In the genomic region with DNA sequence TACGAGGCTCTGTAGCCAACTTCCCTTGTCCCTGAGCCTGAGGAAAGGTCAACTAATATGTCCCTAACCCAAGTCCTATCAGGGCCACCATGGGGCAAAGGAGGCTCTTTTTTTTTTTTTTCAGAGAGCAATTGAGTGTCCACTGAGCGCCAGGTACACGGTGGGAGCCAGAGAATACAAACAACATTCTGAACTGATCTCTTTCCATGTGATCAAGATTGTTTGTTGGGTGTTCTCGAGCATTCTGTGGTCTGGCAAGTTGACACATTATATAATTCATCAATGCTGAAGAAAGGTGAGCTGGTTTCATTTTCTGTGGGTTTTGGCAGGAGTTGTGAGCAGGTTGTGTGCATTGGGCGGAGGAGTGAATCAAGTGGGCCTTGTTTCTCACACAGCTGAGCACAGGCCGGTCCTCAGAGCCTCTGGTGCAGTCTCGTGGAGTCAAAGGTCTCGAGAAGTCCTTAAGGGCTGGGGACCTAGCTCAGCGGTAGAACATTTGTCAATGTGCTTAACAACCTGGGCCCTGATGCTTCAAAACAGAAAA, we compare ENCODE assay signal across 28 mouse cellular contexts. TPM values are rescaled to one million over a fixed set of nuclear protein-coding genes. Genes with fewer than 3 reads are reported as not detected.
DNase-seq lines count a peak whose midpoint lies in the region; ATAC-seq and TF ChIP-seq lines count a peak whose summit lies in the region.
"Had no signal": no experiment of that assay in that cellular context is flagged by ENCODE, and none has a peak within 500 bp of the region (broad histone marks: within the 10 kb centered on the region; RNA-seq: fewer than 3 reads in every experiment).

No protein-coding gene starts in this region.

- H3K4me2 ChIP-seq in liver, embryonic 12.5 days = no peak overlapping the region
- no peak overlapping the region for H3K4me2 ChIP-seq in midbrain, embryonic 11.5 days
- H3K4me2 ChIP-seq in midbrain, postnatal 0 days (ENCODE audit: low read depth, low read length, poor library complexity, severe bottlenecking) = no peak overlapping the region
- H3K4me2 ChIP-seq in stomach, postnatal 0 days (replicated peaks; ENCODE audit: low read depth) = no peak overlapping the region
- H3K4me2 ChIP-seq: forebrain, embryonic 12.5 days; forebrain, embryonic 15.5 days; heart, embryonic 12.5 days; heart, embryonic 15.5 days; hindbrain, embryonic 13.5 days had no signal

- no peak for TF ChIP-seq CTCF in liver, adult 2 months (IDR thresholded peaks at IDR 0.05; ENCODE audit: low read depth, low read length)
- TF ChIP-seq CTCF in midbrain, postnatal 0 days (IDR thresholded peaks at IDR 0.05) = no peak
- no peak for TF ChIP-seq CTCF in stomach, postnatal 0 days (IDR thresholded peaks at IDR 0.05; ENCODE audit: low read depth)

- no peaks in the 10 kb centered on the region for H3K36me3 ChIP-seq in liver, adult 2 months (ENCODE audit: control insufficient read depth, insufficient read depth, low read length)
- H3K36me3 ChIP-seq in liver, embryonic 12.5 days = no peaks in the 10 kb centered on the region
- H3K36me3 ChIP-seq in midbrain, embryonic 11.5 days (ENCODE audit: control insufficient read depth, insufficient read depth, low read length) = no peaks in the 10 kb centered on the region
- H3K36me3 ChIP-seq in midbrain, postnatal 0 days (ENCODE audit: insufficient read depth, low read length) = no peaks in the 10 kb centered on the region
- no peaks in the 10 kb centered on the region for H3K36me3 ChIP-seq in stomach, postnatal 0 days (ENCODE audit: control insufficient read depth, insufficient read depth, low read length)
- H3K36me3 ChIP-seq: forebrain, embryonic 12.5 days; forebrain, embryonic 15.5 days; G1E; heart, embryonic 12.5 days; heart, embryonic 15.5 days; hindbrain, embryonic 10.5 days; hindbrain, embryonic 13.5 days had no signal

- peak overlapping the region; percentile 93 for H3K27ac ChIP-seq in liver, adult 2 months (replicated peaks; ENCODE audit: insufficient read depth, low read depth, low read length)
- H3K27ac ChIP-seq in liver, embryonic 12.5 days = no peak overlapping the region
- no peak overlapping the region for H3K27ac ChIP-seq in midbrain, embryonic 11.5 days (ENCODE audit: low read depth, low read length)
- H3K27ac ChIP-seq in midbrain, postnatal 0 days (ENCODE audit: low read depth, low read length) = no peak overlapping the region
- no peak overlapping the region for H3K27ac ChIP-seq in stomach, postnatal 0 days (replicated peaks)
- H3K27ac ChIP-seq: forebrain, embryonic 12.5 days; forebrain, embryonic 15.5 days; heart, embryonic 15.5 days; hindbrain, embryonic 10.5 days; hindbrain, embryonic 13.5 days had no signal

- no peak for TF ChIP-seq POLR2A in liver, adult 2 months (IDR thresholded peaks at IDR 0.05; ENCODE audit: extremely low read depth, insufficient read depth, low read length)

- WGBS in liver, adult 2 months = 21% methylated on average over 9 of the region's 9 CpGs
- 65% methylated on average over 9 of the region's 9 CpGs for WGBS in liver, embryonic 12.5 days (ENCODE audit: insufficient replicate concordance)
- WGBS in midbrain, embryonic 11.5 days = 85% methylated on average over 9 of the region's 9 CpGs
- 82% methylated on average over 9 of the region's 9 CpGs for WGBS in midbrain, postnatal 0 days
- 61% methylated on average over 9 of the region's 9 CpGs for WGBS in stomach, postnatal 0 days

- TF ChIP-seq EP300 in stomach, postnatal 0 days (optimal IDR thresholded peaks at IDR 0.05) = no peak

- peak; percentile 96 for DNase-seq in liver, adult 2 months (ENCODE audit: extremely low read depth, low read depth, low spot score)
- peak; percentile 28 for DNase-seq in midbrain, embryonic 11.5 days (ENCODE audit: low spot score, missing footprints)
- DNase-seq in midbrain, postnatal 0 days (ENCODE audit: low spot score) = no peak
- DNase-seq in lung, postnatal 10 days = peak; percentile 41
- DNase-seq in stomach, postnatal 0 days (ENCODE audit: low spot score) = peak; percentile 54
- no peak for DNase-seq in layer of hippocampus, postnatal 25 days (ENCODE audit: extremely low spot score in 1 of 2, low spot score in 1 of 2)
- no peak for DNase-seq in urinary bladder, adult 2 months (ENCODE audit: low spot score)
- DNase-seq: adrenal gland, postnatal 10 days; adrenal gland, postnatal 36 days; B cell, adult 2 months; cerebellum, adult 18-20 months; cerebellum, adult 9-10 months; cerebellum, postnatal 14 days; gastrocnemius, postnatal 25 days; heart, adult 18-20 months; heart, postnatal 10 days; heart, postnatal 36 days had no signal

- H3K9me3 ChIP-seq in liver, embryonic 12.5 days (replicated peaks) = no peaks in the 10 kb centered on the region
- H3K9me3 ChIP-seq in midbrain, embryonic 11.5 days (ENCODE audit: control insufficient read depth, low read length) = no peaks in the 10 kb centered on the region
- no peaks in the 10 kb centered on the region for H3K9me3 ChIP-seq in midbrain, postnatal 0 days (ENCODE audit: low read length)
- H3K9me3 ChIP-seq in stomach, postnatal 0 days (ENCODE audit: control insufficient read depth, low read length) = no peaks in the 10 kb centered on the region
- H3K9me3 ChIP-seq: forebrain, embryonic 12.5 days; forebrain, embryonic 15.5 days; G1E; heart, embryonic 12.5 days; heart, embryonic 15.5 days; hindbrain, embryonic 10.5 days; hindbrain, embryonic 13.5 days had no signal

- no peak for ATAC-seq in liver, embryonic 12.5 days
- ATAC-seq in midbrain, embryonic 11.5 days (ENCODE audit: low FRiP score) = no peak
- ATAC-seq in midbrain, postnatal 0 days (ENCODE audit: low FRiP score) = no peak
- peak; percentile 48; the same call in 1 of the 2 replicates for ATAC-seq in stomach, postnatal 0 days (ENCODE audit: low FRiP score, low TSS enrichment)
- ATAC-seq: activated CD4-positive, CD25-positive, alpha-beta regulatory T cell, adult 4 months; forebrain, embryonic 15.5 days; hindbrain, embryonic 16.5 days had no signal

- H3K4me1 ChIP-seq in liver, adult 2 months (ENCODE audit: control insufficient read depth, insufficient read depth, low read length) = peaks cover 41% of the 10 kb centered on the region
- 0 out of 2 replicates have a peak, but pooled peaks cover 5% of the 10 kb centered on the region for H3K4me1 ChIP-seq in liver, embryonic 12.5 days
- no peaks in the 10 kb centered on the region for H3K4me1 ChIP-seq in midbrain, embryonic 11.5 days (ENCODE audit: control insufficient read depth, insufficient read depth, low read length)
- no peaks in the 10 kb centered on the region for H3K4me1 ChIP-seq in midbrain, postnatal 0 days (ENCODE audit: insufficient read depth, low read length)
- no peaks in the 10 kb centered on the region for H3K4me1 ChIP-seq in stomach, postnatal 0 days (replicated peaks; ENCODE audit: control insufficient read depth, insufficient read depth)
- H3K4me1 ChIP-seq: forebrain, embryonic 15.5 days had no signal

- H3K9ac ChIP-seq in liver, adult 2 months (ENCODE audit: low read depth, low read length) = peak overlapping the region; percentile 33; the same call in 1 of the 2 replicates
- H3K9ac ChIP-seq in liver, embryonic 12.5 days = no peak overlapping the region
- H3K9ac ChIP-seq in midbrain, embryonic 11.5 days (ENCODE audit: low read length) = no peak overlapping the region
- no peak overlapping the region for H3K9ac ChIP-seq in midbrain, postnatal 0 days (replicated peaks; ENCODE audit: low read length, poor library complexity, severe bottlenecking)
- no peak overlapping the region for H3K9ac ChIP-seq in stomach, postnatal 0 days (ENCODE audit: low read length)
- H3K9ac ChIP-seq: forebrain, embryonic 12.5 days; forebrain, embryonic 15.5 days; heart, embryonic 12.5 days; heart, embryonic 15.5 days; hindbrain, embryonic 13.5 days had no signal

- no peaks in the 10 kb centered on the region for H3K27me3 ChIP-seq in liver, adult 2 months (ENCODE audit: control insufficient read depth, insufficient read depth, low read length)
- H3K27me3 ChIP-seq in liver, embryonic 12.5 days (replicated peaks) = no peaks in the 10 kb centered on the region
- H3K27me3 ChIP-seq in midbrain, embryonic 11.5 days (ENCODE audit: control insufficient read depth, insufficient read depth, low read length) = no peaks in the 10 kb centered on the region
- H3K27me3 ChIP-seq in midbrain, postnatal 0 days (ENCODE audit: insufficient read depth, low read length) = no peaks in the 10 kb centered on the region
- no peaks in the 10 kb centered on the region for H3K27me3 ChIP-seq in stomach, postnatal 0 days (ENCODE audit: control insufficient read depth, insufficient read depth, low read length)
- H3K27me3 ChIP-seq: forebrain, embryonic 12.5 days; forebrain, embryonic 15.5 days; heart, embryonic 12.5 days; heart, embryonic 15.5 days; hindbrain, embryonic 13.5 days had no signal

- no peaks in the 10 kb centered on the region for H3K79me2 ChIP-seq in liver, adult 2 months (ENCODE audit: control insufficient read depth, insufficient read depth, low read length)

- no peak overlapping the region for H3K4me3 ChIP-seq in liver, adult 2 months (ENCODE audit: insufficient read depth, low read depth, low read length)
- H3K4me3 ChIP-seq in liver, embryonic 12.5 days = no peak overlapping the region
- H3K4me3 ChIP-seq in midbrain, embryonic 11.5 days (ENCODE audit: low read depth, low read length) = no peak overlapping the region
- no peak overlapping the region for H3K4me3 ChIP-seq in midbrain, postnatal 0 days (ENCODE audit: low read depth, low read length)
- H3K4me3 ChIP-seq in stomach, postnatal 0 days (ENCODE audit: low read depth, low read length) = no peak overlapping the region
- H3K4me3 ChIP-seq: forebrain, embryonic 12.5 days; forebrain, embryonic 15.5 days; heart, embryonic 12.5 days; heart, embryonic 15.5 days; hindbrain, embryonic 10.5 days; hindbrain, embryonic 13.5 days had no signal

RNA-seq across cellular contexts. Expression of a gene that starts 15.0 kb away (rescaled TPM):
- total RNA-seq in liver, adult 2 months (2014; rRNA removed) = 270 and 285 TPM in 2 replicates
- 530 and 649 TPM in 2 replicates for polyA plus RNA-seq in liver, adult 2 months (2012; rRNA removed)
- 37.6 and 41.1 TPM in 2 replicates for polyA plus RNA-seq in liver, embryonic 12.5 days (2016; fragmentation: Nextera tagmentation; extraction: Ambion mirVana)
- polyA plus RNA-seq in midbrain, embryonic 11.5 days (2014; fragmentation: Nextera tagmentation; extraction: Ambion mirVana) = 91.0 and 91.4 TPM in 2 replicates
- 51.5 and 76.1 TPM in 2 replicates for total RNA-seq in midbrain, postnatal 0 days (2014; rRNA removed)
- 84.4 and 86.8 TPM in 2 replicates for polyA plus RNA-seq in midbrain, postnatal 0 days (2015; fragmentation: Nextera tagmentation; extraction: Ambion mirVana)
- polyA plus RNA-seq in stomach, postnatal 0 days (2015; fragmentation: Nextera tagmentation; extraction: Ambion mirVana) = 145 and 152 TPM in 2 replicates
- total RNA-seq in layer of hippocampus, postnatal 25 days (2021) = 100 to 1,000 TPM; 147 to 151 TPM
- polyA plus RNA-seq in urinary bladder, adult 2 months (2012; rRNA removed) = 93.3 and 105 TPM in 2 replicates

RNA-seq across cellular contexts. Expression of a gene that starts 17.4 kb away (rescaled TPM):
- total RNA-seq in liver, adult 2 months (2014; rRNA removed) = 1.8 and 3.2 TPM in 2 replicates
- polyA plus RNA-seq in liver, adult 2 months (2012; rRNA removed) = 3.1 and 3.9 TPM in 2 replicates
- polyA plus RNA-seq in liver, embryonic 12.5 days (2016; fragmentation: Nextera tagmentation; extraction: Ambion mirVana) = 28.8 and 29.0 TPM in 2 replicates
- polyA plus RNA-seq in midbrain, embryonic 11.5 days (2014; fragmentation: Nextera tagmentation; extraction: Ambion mirVana) = 29.4 and 30.9 TPM in 2 replicates
- total RNA-seq in midbrain, postnatal 0 days (2014; rRNA removed) = 6.5 and 8.7 TPM in 2 replicates
- 9.8 and 11.7 TPM in 2 replicates for polyA plus RNA-seq in midbrain, postnatal 0 days (2015; fragmentation: Nextera tagmentation; extraction: Ambion mirVana)
- polyA plus RNA-seq in stomach, postnatal 0 days (2015; fragmentation: Nextera tagmentation; extraction: Ambion mirVana) = 13.0 and 13.3 TPM in 2 replicates
- total RNA-seq in layer of hippocampus, postnatal 25 days (2021) = 10 to 100 TPM; 11.7 to 13.0 TPM
- polyA plus RNA-seq in urinary bladder, adult 2 months (2012; rRNA removed) = 3.9 and 4.5 TPM in 2 replicates

RNA-seq across cellular contexts. Expression of a gene that starts 41.1 kb away (rescaled TPM):
- total RNA-seq in liver, adult 2 months (2014; rRNA removed) = 0.18 and 0.27 TPM in 2 replicates
- 0.37 and 0.61 TPM in 2 replicates for polyA plus RNA-seq in liver, adult 2 months (2012; rRNA removed)
- polyA plus RNA-seq in liver, embryonic 12.5 days (2016; fragmentation: Nextera tagmentation; extraction: Ambion mirVana) = 0.06 TPM in 1 of 2 replicates, not detected in the other
- polyA plus RNA-seq in midbrain, embryonic 11.5 days (2014; fragmentation: Nextera tagmentation; extraction: Ambion mirVana) = 0.15 TPM in 1 of 2 replicates, not detected in the other
- total RNA-seq in midbrain, postnatal 0 days (2014; rRNA removed) = 0.49 and 0.85 TPM in 2 replicates
- 0.07 and 0.16 TPM in 2 replicates for polyA plus RNA-seq in midbrain, postnatal 0 days (2015; fragmentation: Nextera tagmentation; extraction: Ambion mirVana)
- polyA plus RNA-seq in stomach, postnatal 0 days (2015; fragmentation: Nextera tagmentation; extraction: Ambion mirVana) = 0.05 and 0.07 TPM in 2 replicates
- 1 to 10 TPM; 1.2 to 1.5 TPM for total RNA-seq in layer of hippocampus, postnatal 25 days (2021)
- 1.8 and 2.5 TPM in 2 replicates for polyA plus RNA-seq in urinary bladder, adult 2 months (2012; rRNA removed)
- polyA plus RNA-seq: embryonic facial prominence, embryonic 11.5 days; forebrain, embryonic 12.5 days; forebrain, embryonic 15.5 days; G1E; heart, embryonic 12.5 days; hindbrain, embryonic 10.5 days had no signal

Comparison
In these comparisons a context has a peak if more than half of its experiments do, and no peak if none do; other contexts are left out.
1. DNase-seq: peak in liver, adult 2 months (single experiment), midbrain, embryonic 11.5 days (single experiment), lung, postnatal 10 days (single experiment) and stomach, postnatal 0 days (single experiment); none in midbrain, postnatal 0 days (single experiment), layer of hippocampus, postnatal 25 days (0 of 2) and urinary bladder, adult 2 months (single experiment).